Mouse (Mus musculus): ENCODE results near the gene Zfp872. TPM values are rescaled to one million over a fixed set of nuclear protein-coding genes. Genes with fewer than 3 reads are reported as not detected.

Gene Zfp872
- total and polyA plus RNA-seq, 3 experiments, result not detected

DNA sequence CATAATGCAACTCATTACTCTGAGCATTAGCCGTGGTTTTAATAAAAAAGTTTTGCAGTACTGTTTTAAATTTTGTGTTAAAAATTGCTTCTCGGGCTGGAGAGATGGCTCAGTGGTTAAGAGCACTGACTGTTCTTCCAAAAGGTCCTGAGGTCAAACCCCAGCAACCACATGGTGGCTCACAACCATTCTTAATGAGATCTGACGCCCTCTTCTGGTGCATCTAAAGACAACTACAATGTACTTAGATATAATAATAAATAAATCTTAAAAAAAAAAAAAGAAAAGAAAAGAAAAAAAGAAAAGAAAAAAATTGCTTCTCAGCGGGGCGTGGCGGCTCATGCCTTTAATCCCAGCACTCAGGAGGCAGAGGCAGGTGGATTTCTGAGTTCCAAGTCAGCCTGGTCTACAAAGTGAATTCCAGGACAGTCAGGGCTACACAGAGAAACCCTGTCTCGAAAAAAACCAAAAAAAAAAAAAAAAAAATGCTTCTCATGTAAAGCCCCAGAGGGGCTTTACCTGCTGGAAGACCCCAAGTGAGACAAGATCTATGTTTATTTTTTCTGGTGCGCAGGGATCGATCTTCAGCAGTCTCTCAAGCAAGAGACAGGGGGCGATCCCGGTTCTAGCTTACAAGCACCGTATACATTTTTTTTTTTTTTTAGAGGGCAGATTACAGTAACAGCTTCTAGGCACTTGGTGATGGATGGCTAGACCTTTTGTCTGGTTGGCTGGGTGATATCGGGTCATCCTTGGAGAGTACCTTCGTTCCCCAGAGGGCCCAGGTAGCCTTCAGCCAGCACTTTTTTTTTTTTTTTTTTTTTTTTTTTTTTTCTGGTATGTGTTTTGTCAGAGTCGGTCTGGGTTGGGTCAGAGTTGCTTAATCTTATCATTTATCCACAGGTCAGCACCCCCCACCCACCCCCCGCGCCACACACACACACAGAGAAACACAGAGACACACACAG, 36.9 kb downstream of the Zfp872 start:
- Histone ChIP-seq H3K4me2 (ENCODE audit: insufficient read depth, low read depth, poor library complexity, severe bottlenecking) (peak overlapping the region; percentile 58), H3K27me3 (replicated peaks) (no peaks in the 10 kb centered on the region), H3K4me3 (replicated peaks in 1 of 3; ENCODE audit: low read depth in 2 of 3, low read length in 2 of 3, poor library complexity in 1 of 3) (peak overlapping the region; percentile 79 to 90 (median 90)), H3K9me3 (replicated peaks; ENCODE audit: low read length) (no peaks in the 10 kb centered on the region), H3K4me1 (ENCODE audit: control insufficient read depth in 1 of 2, insufficient read depth in 2 of 2) (no peaks in the 10 kb centered on the region), H3K27ac (ENCODE audit: insufficient read depth, low read depth) (no peak overlapping the region), H3K36me3 (replicated peaks in 1 of 2; ENCODE audit: control insufficient read depth in 1 of 2, insufficient read depth in 1 of 2, low read length in 1 of 2) (peaks cover 0 to 5% of the 10 kb centered on the region in 2 experiments), H3K9ac (ENCODE audit: insufficient read depth, low read depth) (peak overlapping the region; percentile 57), H3K79me2 (replicated peaks; ENCODE audit: control insufficient read depth, extremely low read depth, insufficient read depth, poor library complexity, severe bottlenecking) (peaks cover 5% of the 10 kb centered on the region)
- DNase-seq (ENCODE audit: extremely low read depth), result peak; percentile 86
- in situ Hi-C loops (cut with MboI; ENCODE audit: low pct_ligation_motif_present, low pct_unique_long_range_greater_than_20kb, low sequenced_read_pairs) (loop anchor here (5.0 kb wide), 1 partner anchor 82 kb away; the partner anchor contains the start of gene Zfp810), dilution Hi-C loops (cut with MboI; ENCODE audit: extremely low pct_ligation_motif_present, extremely low pct_unique_long_range_greater_than_20kb, low sequenced_read_pairs) (no loop called here)
- TF ChIP-seq ETS1 (conservative IDR thresholded peaks at IDR 0.05; ENCODE audit: low read depth, low read length), result peak; percentile 24; the same call in 1 of the 2 replicates
- peak; percentile 7; the same call in 1 of the 2 replicates for TF ChIP-seq CHD2 (IDR thresholded peaks at IDR 0.05; ENCODE audit: low read length)
- TF ChIP-seq ELF1 (IDR thresholded peaks at IDR 0.05; ENCODE audit: low read depth, low read length), result no peak
- no peak for TF ChIP-seq ZC3H11A (IDR thresholded peaks at IDR 0.05; ENCODE audit: low read depth, low read length)
- TF ChIP-seq E2F4 (IDR thresholded peaks at IDR 0.05; ENCODE audit: insufficient replicate concordance, low read depth, low read length), result no peak
- peak; percentile 47; the same call in 1 of the 2 replicates for TF ChIP-seq MAZ (IDR thresholded peaks at IDR 0.05; ENCODE audit: low read depth, low read length)
- TF ChIP-seq PAX5 (IDR thresholded peaks at IDR 0.05; ENCODE audit: low read length), result no peak
- peak; percentile 97 for TF ChIP-seq ZNF384 (IDR thresholded peaks at IDR 0.05; ENCODE audit: low read depth, low read length)
- no peak for TF ChIP-seq POLR2A (IDR thresholded peaks at IDR 0.05; ENCODE audit: low read depth, low read length)
- TF ChIP-seq JUN (IDR thresholded peaks at IDR 0.05; ENCODE audit: insufficient read depth, low read depth, low read length), result no peak
- peak; percentile 12 for TF ChIP-seq RAD21 (IDR thresholded peaks at IDR 0.05; ENCODE audit: low read depth, low read length)
- TF ChIP-seq MAX (IDR thresholded peaks at IDR 0.05; ENCODE audit: low read length), result no peak
- no peak for TF ChIP-seq TBP (conservative IDR thresholded peaks at IDR 0.05; ENCODE audit: low read depth, low read length)
- 0 out of 2 replicates have a peak, but pooled peaks have one; percentile 40 for TF ChIP-seq MXI1 (IDR thresholded peaks at IDR 0.05; ENCODE audit: low read depth, low read length)
- TF ChIP-seq UBTF (IDR thresholded peaks at IDR 0.05; ENCODE audit: low read depth, low read length), result no peak
- TF ChIP-seq CTCF (conservative IDR thresholded peaks at IDR 0.05 in 1 of 2, IDR thresholded peaks at IDR 0.05 in 1 of 2; ENCODE audit: low read depth in 2 of 2, low read length in 2 of 2), result peak in 1 of 2 experiments; percentile 59; a peak in 2 of 4 replicates
- no peak for TF ChIP-seq USF1 (IDR thresholded peaks at IDR 0.05; ENCODE audit: low read depth, low read length)
- TF ChIP-seq RCOR1 (conservative IDR thresholded peaks at IDR 0.05; ENCODE audit: low read depth, low read length), result no peak
- no peak for TF ChIP-seq POLR2AphosphoS2 (IDR thresholded peaks at IDR 0.05; ENCODE audit: low read depth, low read length)
- 0 out of 2 replicates have a peak, but pooled peaks have one; percentile 27 for TF ChIP-seq NELFE (IDR thresholded peaks at IDR 0.05; ENCODE audit: low read depth, low read length)
- no peak for TF ChIP-seq USF2 (conservative IDR thresholded peaks at IDR 0.05; ENCODE audit: low read depth, low read length)
- TF ChIP-seq JUND (conservative IDR thresholded peaks at IDR 0.05; ENCODE audit: low read depth, low read length), result no peak
- no peak for TF ChIP-seq MEF2A (IDR thresholded peaks at IDR 0.05; ENCODE audit: borderline replicate concordance, low read depth, low read length)
- TF ChIP-seq MAFK (IDR thresholded peaks at IDR 0.05; ENCODE audit: insufficient replicate concordance, low read length), result no peak; the same call in 1 of the 2 replicates
- 0 out of 2 replicates have a peak, but pooled peaks have one; percentile 28 for TF ChIP-seq CHD1 (IDR thresholded peaks at IDR 0.05; ENCODE audit: low read depth, low read length)
- TF ChIP-seq GABPA (IDR thresholded peaks at IDR 0.05; ENCODE audit: insufficient replicate concordance, low read depth, low read length), result no peak
- no peak for TF ChIP-seq ZMIZ1 (IDR thresholded peaks at IDR 0.05; ENCODE audit: low read depth, low read length)
- no peak for TF ChIP-seq IRF4 (IDR thresholded peaks at IDR 0.05; ENCODE audit: low read depth, low read length)
- TF ChIP-seq MYC (IDR thresholded peaks at IDR 0.05; ENCODE audit: low read depth, low read length), result peak; percentile 62
- TF ChIP-seq NRF1 (IDR thresholded peaks at IDR 0.05; ENCODE audit: low read depth, low read length), result no peak; the same call in 1 of the 2 replicates
- 0 out of 2 replicates have a peak, but pooled peaks have one; percentile 23 for TF ChIP-seq EP300 (IDR thresholded peaks at IDR 0.05; ENCODE audit: low read length)
- peak; percentile 78 for TF ChIP-seq SIN3A (IDR thresholded peaks at IDR 0.05; ENCODE audit: low read length)
- no peak for TF ChIP-seq HCFC1 (IDR thresholded peaks at IDR 0.05; ENCODE audit: low read depth, low read length)
- no peak for TF ChIP-seq BHLHE40 (IDR thresholded peaks at IDR 0.05; ENCODE audit: low read depth, low read length)
- TF ChIP-seq TCF12 (IDR thresholded peaks at IDR 0.05; ENCODE audit: low read depth, low read length), result no peak
- peak; percentile 21; the same call in 1 of the 2 replicates for TF ChIP-seq SMC3 (IDR thresholded peaks at IDR 0.05; ENCODE audit: low read depth, low read length)
- TF ChIP-seq ZKSCAN1 (IDR thresholded peaks at IDR 0.05; ENCODE audit: borderline replicate concordance, low read depth, low read length), result no peak
